In genomic region chr5:129715326-129715861, GRCm38 (mm10) we compare ENCODE assay signal across 8 mouse cellular contexts. TPM values are rescaled to one million over a fixed set of nuclear protein-coding genes. Genes with fewer than 3 reads are reported as not detected.
A peak's percentile ranks its signal among the peaks of the same experiment; 100 is the strongest.
DNase-seq lines count a peak whose midpoint lies in the region; ATAC-seq and TF ChIP-seq lines count a peak whose summit lies in the region.

Gene Mrps17, plus strand, starts transcription at chr5:129715497.

- peak; percentile 98 for DNase-seq in brain, embryonic 14.5 days (ENCODE audit: low read depth)
- peak; percentile 85 for DNase-seq in liver, adult 2 months (ENCODE audit: extremely low read depth, low read depth, low spot score)
- DNase-seq in splenic B cell, adult 2 months (ENCODE audit: low read depth, low spot score): peak; percentile 93

- H3K79me3 ChIP-seq in C2C12 (ENCODE audit: low read depth): peaks cover 12% of the 10 kb centered on the region

- peak within 1 kb of the TSS; percentile 64 for H3ac ChIP-seq in C2C12 (ENCODE audit: control insufficient read depth, insufficient read length, low read depth)
- peak within 1 kb of the TSS; percentile 6 for H3ac ChIP-seq in myocyte (ENCODE audit: control insufficient read depth, insufficient read length)

- H3K9ac ChIP-seq in heart, embryonic 11.5 days (ENCODE audit: low read depth, low read length): peak within 1 kb of the TSS; percentile 90
- H3K9ac ChIP-seq in kidney, embryonic 16.5 days (replicated peaks; ENCODE audit: low read length): peak within 1 kb of the TSS; percentile 78
- H3K9ac ChIP-seq in liver, adult 2 months (ENCODE audit: low read depth, low read length): peak within 1 kb of the TSS; percentile 92

- H3K27me3 ChIP-seq in C2C12 (ENCODE audit: control insufficient read depth, insufficient read depth, insufficient read length): peaks cover 7% of the 10 kb centered on the region
- peaks cover 12% of the 10 kb centered on the region for H3K27me3 ChIP-seq in erythroblast, embryonic 14.5 days (ENCODE audit: control insufficient read depth)
- H3K27me3 ChIP-seq in heart, embryonic 11.5 days (ENCODE audit: control insufficient read depth, insufficient read depth, low read length): no peaks in the 10 kb centered on the region
- no peaks in the 10 kb centered on the region for H3K27me3 ChIP-seq in kidney, embryonic 16.5 days (ENCODE audit: insufficient read depth, low read length)
- no peaks in the 10 kb centered on the region for H3K27me3 ChIP-seq in liver, adult 2 months (ENCODE audit: control insufficient read depth, insufficient read depth, low read length)
- H3K27me3 ChIP-seq in myocyte (ENCODE audit: control insufficient read depth, insufficient read depth, insufficient read length): peaks cover 6% of the 10 kb centered on the region
- no peaks in the 10 kb centered on the region for H3K27me3 ChIP-seq in splenic B cell, adult 2 months (ENCODE audit: control insufficient read depth, insufficient read depth, low read length, poor library complexity, severe bottlenecking)

- TF ChIP-seq POLR2A in brain, embryonic 14.5 days (IDR thresholded peaks at IDR 0.05; ENCODE audit: borderline replicate concordance, extremely low read depth, insufficient read depth, insufficient read length, poor library complexity, severe bottlenecking): peak; percentile 72; the same call in 1 of the 2 replicates
- peak; percentile 85 for TF ChIP-seq POLR2A in liver, adult 2 months (IDR thresholded peaks at IDR 0.05; ENCODE audit: extremely low read depth, insufficient read depth, low read length)
- peak; percentile 97 for TF ChIP-seq POLR2A in myocyte (IDR thresholded peaks at IDR 0.05; ENCODE audit: insufficient read length, low read depth)

- H3K4me1 ChIP-seq in erythroblast, embryonic 14.5 days (ENCODE audit: control insufficient read depth): peaks cover 26% of the 10 kb centered on the region
- peaks cover 6% of the 10 kb centered on the region; the same call in 1 of the 2 replicates for H3K4me1 ChIP-seq in heart, embryonic 11.5 days (ENCODE audit: control insufficient read depth, insufficient read depth, low read length)
- H3K4me1 ChIP-seq in kidney, embryonic 16.5 days (ENCODE audit: insufficient read depth, low read length): peaks cover 8% of the 10 kb centered on the region
- no peaks in the 10 kb centered on the region; the same call in 1 of the 2 replicates for H3K4me1 ChIP-seq in liver, adult 2 months (ENCODE audit: control insufficient read depth, insufficient read depth, low read length)

- H3K4me2 ChIP-seq in heart, embryonic 11.5 days: peak within 1 kb of the TSS; percentile 80
- H3K4me2 ChIP-seq in kidney, embryonic 16.5 days (replicated peaks; ENCODE audit: low read depth, low read length): peak within 1 kb of the TSS; percentile 84
- H3K4me2 ChIP-seq in myocyte (ENCODE audit: low read depth): peak within 1 kb of the TSS; percentile 97

- WGBS in heart, embryonic 11.5 days (ENCODE audit: insufficient replicate concordance): under 1% methylated on average over 33 of the region's 33 CpGs
- under 1% methylated on average over 33 of the region's 33 CpGs for WGBS in kidney, embryonic 16.5 days
- WGBS in liver, adult 2 months: under 1% methylated on average over 33 of the region's 33 CpGs

- TF ChIP-seq CTCF in C2C12 (IDR thresholded peaks at IDR 0.05; ENCODE audit: control insufficient read depth, insufficient read depth, insufficient read length): no peak
- no peak for TF ChIP-seq CTCF in brain, embryonic 14.5 days (IDR thresholded peaks at IDR 0.05; ENCODE audit: borderline replicate concordance, extremely low read depth, insufficient read depth, insufficient read length)
- no peak for TF ChIP-seq CTCF in liver, adult 2 months (IDR thresholded peaks at IDR 0.05; ENCODE audit: low read depth, low read length)

- peaks cover 21% of the 10 kb centered on the region for H3K79me2 ChIP-seq in C2C12 (ENCODE audit: control insufficient read depth, insufficient read depth)
- H3K79me2 ChIP-seq in liver, adult 2 months (ENCODE audit: control insufficient read depth, insufficient read depth, low read length): peaks cover 3% of the 10 kb centered on the region; the same call in 1 of the 2 replicates
- peaks cover 10% of the 10 kb centered on the region for H3K79me2 ChIP-seq in myocyte (ENCODE audit: control insufficient read depth, insufficient read depth)

- H3K36me3 ChIP-seq in C2C12 (ENCODE audit: control insufficient read depth, insufficient read depth) (peaks cover 36% of the 10 kb centered on the region), myocyte (ENCODE audit: control insufficient read depth, insufficient read depth) (peaks cover 7% of the 10 kb centered on the region)
- H3K36me3 ChIP-seq in erythroblast, embryonic 14.5 days (ENCODE audit: control insufficient read depth): peaks cover 41% of the 10 kb centered on the region
- H3K36me3 ChIP-seq in heart, embryonic 11.5 days (ENCODE audit: control insufficient read depth, insufficient read depth, low read length): peaks cover 25% of the 10 kb centered on the region
- peaks cover 31% of the 10 kb centered on the region for H3K36me3 ChIP-seq in kidney, embryonic 16.5 days (ENCODE audit: insufficient read depth, low read length)
- peaks cover 8% of the 10 kb centered on the region for H3K36me3 ChIP-seq in liver, adult 2 months (ENCODE audit: control insufficient read depth, insufficient read depth, low read length)
- H3K36me3 ChIP-seq in splenic B cell, adult 2 months (ENCODE audit: control insufficient read depth, insufficient read depth, low read length, poor library complexity, severe bottlenecking): peaks cover 5% of the 10 kb centered on the region; the same call in 1 of the 2 replicates

- peak within 1 kb of the TSS; percentile 57 for H3K27ac ChIP-seq in heart, embryonic 11.5 days (ENCODE audit: low read depth, low read length)
- H3K27ac ChIP-seq in kidney, embryonic 16.5 days (ENCODE audit: low read length): no peak within 1 kb of the TSS; the same call in 1 of the 2 replicates
- peak within 1 kb of the TSS; percentile 93 for H3K27ac ChIP-seq in liver, adult 2 months (replicated peaks; ENCODE audit: insufficient read depth, low read depth, low read length)

- peak; percentile 96 for ATAC-seq in heart, embryonic 11.5 days (replicated peaks; ENCODE audit: insufficient number of reproducible peaks, low FRiP score, low TSS enrichment)
- ATAC-seq in kidney, embryonic 16.5 days (ENCODE audit: low FRiP score, low TSS enrichment): peak; percentile 97

- H3K9me3 ChIP-seq in erythroblast, embryonic 14.5 days (ENCODE audit: control insufficient read depth, low read length): no peaks in the 10 kb centered on the region
- H3K9me3 ChIP-seq in heart, embryonic 11.5 days (replicated peaks; ENCODE audit: control insufficient read depth, low read length): no peaks in the 10 kb centered on the region
- H3K9me3 ChIP-seq in kidney, embryonic 16.5 days (ENCODE audit: low read length): no peaks in the 10 kb centered on the region

- peak within 1 kb of the TSS; percentile 92 for H3K4me3 ChIP-seq in C2C12 (ENCODE audit: insufficient read depth, poor library complexity, severe bottlenecking)
- H3K4me3 ChIP-seq in erythroblast, embryonic 14.5 days (replicated peaks): peak within 1 kb of the TSS; percentile 88
- H3K4me3 ChIP-seq in heart, embryonic 11.5 days (ENCODE audit: low read depth, low read length): peak within 1 kb of the TSS; percentile 75
- H3K4me3 ChIP-seq in kidney, embryonic 16.5 days (ENCODE audit: low read length): peak within 1 kb of the TSS; percentile 78
- peak within 1 kb of the TSS; percentile 99 for H3K4me3 ChIP-seq in liver, adult 2 months (ENCODE audit: insufficient read depth, low read depth, low read length)
- peak within 1 kb of the TSS; percentile 81 for H3K4me3 ChIP-seq in myocyte

TF ChIP-seq in C2C12, 6 proteins besides CTCF, POLR2A, EP300 and RAD21:
- TF ChIP-seq USF1 (IDR thresholded peaks at IDR 0.05; ENCODE audit: low read depth) (no peak), MAX (IDR thresholded peaks at IDR 0.05) (no peak), MYOG (IDR thresholded peaks at IDR 0.05; ENCODE audit: control insufficient read depth, extremely low read depth, insufficient read length) (no peak), FOSL1 (IDR thresholded peaks at IDR 0.05; ENCODE audit: insufficient read depth, low read length, poor library complexity, severe bottlenecking) (no peak)

TF ChIP-seq in myocyte, 11 proteins besides CTCF, POLR2A, EP300 and RAD21:
- TF ChIP-seq POLR2AphosphoS2 (IDR thresholded peaks at IDR 0.05; ENCODE audit: insufficient read length, low read depth) (peak; percentile 99), MAX (IDR thresholded peaks at IDR 0.05; ENCODE audit: low read depth) (no peak), MYOG (IDR thresholded peaks at IDR 0.05; ENCODE audit: control insufficient read depth in 1 of 3, insufficient read depth in 1 of 3, insufficient read length in 2 of 3, low read depth in 2 of 3) (peak in 1 of 3 experiments; percentile 21), TCF12 (IDR thresholded peaks at IDR 0.05; ENCODE audit: insufficient read depth, poor library complexity, severe bottlenecking) (no peak), TCF3 (IDR thresholded peaks at IDR 0.05; ENCODE audit: insufficient read length, low read depth) (no peak), MYOD1 (IDR thresholded peaks at IDR 0.05; ENCODE audit: control insufficient read depth in 1 of 3, insufficient read length in 2 of 3, low read depth in 2 of 3) (peak in 2 of 3 experiments; percentile 36 to 48), USF1 (IDR thresholded peaks at IDR 0.05; ENCODE audit: low read depth) (no peak), E2F4 (IDR thresholded peaks at IDR 0.05; ENCODE audit: insufficient read depth) (peak; percentile 65), CEBPB (IDR thresholded peaks at IDR 0.05; ENCODE audit: insufficient read depth, poor library complexity, severe bottlenecking) (no peak), SRF (IDR thresholded peaks at IDR 0.05; ENCODE audit: control insufficient read depth, insufficient read length, low read depth) (peak; percentile 65), REST (IDR thresholded peaks at IDR 0.05; ENCODE audit: insufficient read depth, insufficient read length) (no peak)

RNA-seq across cellular contexts. Expression of gene Mrps17, which starts in this region (rescaled TPM):
- polyA plus RNA-seq in C2C12 (2012; fragmentation: generic; extraction: Trizol) (146 TPM), myocyte (2012; fragmentation: generic; extraction: Trizol) (138 TPM)
- 116 and 127 TPM in 2 replicates for polyA plus RNA-seq in brain, embryonic 14.5 days (2012; rRNA removed)
- 1.5 and 1.6 TPM in 2 replicates for polyA plus RNA-seq in erythroblast, embryonic 14.5 days (2012)
- 167 and 169 TPM in 2 replicates for polyA plus RNA-seq in heart, embryonic 11.5 days (2014; fragmentation: Nextera tagmentation; extraction: Ambion mirVana)
- 198 and 203 TPM in 2 replicates for polyA plus RNA-seq in kidney, embryonic 16.5 days (2015; fragmentation: Nextera tagmentation; extraction: Ambion mirVana)
- total RNA-seq in liver, adult 2 months (2014; rRNA removed): 55.5 and 60.8 TPM in 2 replicates
- 78.0 and 94.6 TPM in 2 replicates for polyA plus RNA-seq in liver, adult 2 months (2012; rRNA removed)

Comparison
In these comparisons a context has a peak if more than half of its experiments do, and no peak if none do; other contexts are left out.
1. RNA of gene Mrps17 (polyA plus RNA-seq): 198 to 203 TPM in kidney, embryonic 16.5 days, 167 to 169 TPM in heart, embryonic 11.5 days, 146 TPM in C2C12 (single experiment), 138 TPM in myocyte (single experiment), 116 to 127 TPM in brain, embryonic 14.5 days and 78.0 to 94.6 TPM in liver, adult 2 months; 1.5 to 1.6 TPM in erythroblast, embryonic 14.5 days; every median in the first group is over 10 times any median in the second.
2. Peak in every context shown above with its lines, with median percentiles within 50 percentile points of each other: H3K4me3 ChIP-seq, DNase-seq, POLR2A ChIP-seq, H3K4me2 ChIP-seq and H3K9ac ChIP-seq.